Mouse (Mus musculus) megakaryocyte, embryonic 14.5 days (primary cell): Measurements from ENCODE around the gene Ctsf.

Experiments
- FLI1 ChIP-seq: IDR thresholded peaks from 2 replicates; pipeline ENCODE4 v1.6.1; 2012; ENCODE audit warnings: low read length, inconsistent platforms, mixed read lengths
- GATA1 ChIP-seq: IDR thresholded peaks from 3 replicates; pipeline ENCODE4 v1.6.1; 2012; ENCODE audit warnings: mixed read lengths, low read length, inconsistent platforms, borderline replicate concordance

DNA sequence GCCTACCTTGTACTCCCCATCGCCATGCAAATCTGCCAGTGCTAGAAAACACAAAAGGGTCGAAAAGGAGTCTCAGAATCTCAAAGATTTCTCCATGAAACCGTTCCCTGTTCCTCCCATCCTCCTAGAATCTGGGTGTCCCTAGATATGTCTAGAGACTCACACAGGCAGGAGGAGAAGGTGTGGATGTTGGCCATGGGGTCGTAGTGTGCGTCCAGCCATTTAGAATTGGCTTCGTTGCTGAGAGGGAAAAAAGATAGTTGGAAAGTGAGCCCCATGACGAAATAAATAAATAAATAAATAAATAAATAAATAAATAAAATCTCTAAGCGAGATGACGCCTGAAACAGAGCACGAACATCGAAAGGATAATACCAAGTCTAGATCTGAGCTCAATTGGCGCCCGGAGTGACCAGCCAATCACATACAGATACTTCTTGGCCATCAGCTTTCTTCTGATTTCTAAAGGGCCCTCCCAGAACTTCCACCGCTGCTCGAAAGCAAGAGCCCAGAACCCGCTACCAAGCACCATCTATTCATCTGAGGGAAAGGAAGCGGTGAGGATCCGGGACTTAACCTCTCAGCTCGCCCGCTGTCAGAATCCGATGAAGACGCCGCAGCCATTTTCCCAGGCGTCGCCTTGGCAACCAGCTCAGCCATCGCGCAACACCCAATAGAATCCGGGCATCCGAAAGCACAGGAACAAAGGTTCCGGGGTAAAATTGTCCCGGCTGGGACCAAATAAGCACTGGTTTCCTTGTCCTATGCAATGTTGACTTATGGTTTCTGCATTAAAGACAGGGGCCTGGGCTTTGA lies 51.3 kb downstream of the Ctsf start, which contains the start of gene Bbs1:
- TF ChIP-seq GATA1 (no peak), FLI1 (no peak)
